Mouse (Mus musculus): ENCODE data around the gene Pik3r5. TPM values are rescaled to one million over a fixed set of nuclear protein-coding genes. Genes with fewer than 3 reads are reported as not detected.

Gene Pik3r5
- polyA plus RNA-seq, 1 experiment from 2014 or later = 1.2 TPM

DNA sequence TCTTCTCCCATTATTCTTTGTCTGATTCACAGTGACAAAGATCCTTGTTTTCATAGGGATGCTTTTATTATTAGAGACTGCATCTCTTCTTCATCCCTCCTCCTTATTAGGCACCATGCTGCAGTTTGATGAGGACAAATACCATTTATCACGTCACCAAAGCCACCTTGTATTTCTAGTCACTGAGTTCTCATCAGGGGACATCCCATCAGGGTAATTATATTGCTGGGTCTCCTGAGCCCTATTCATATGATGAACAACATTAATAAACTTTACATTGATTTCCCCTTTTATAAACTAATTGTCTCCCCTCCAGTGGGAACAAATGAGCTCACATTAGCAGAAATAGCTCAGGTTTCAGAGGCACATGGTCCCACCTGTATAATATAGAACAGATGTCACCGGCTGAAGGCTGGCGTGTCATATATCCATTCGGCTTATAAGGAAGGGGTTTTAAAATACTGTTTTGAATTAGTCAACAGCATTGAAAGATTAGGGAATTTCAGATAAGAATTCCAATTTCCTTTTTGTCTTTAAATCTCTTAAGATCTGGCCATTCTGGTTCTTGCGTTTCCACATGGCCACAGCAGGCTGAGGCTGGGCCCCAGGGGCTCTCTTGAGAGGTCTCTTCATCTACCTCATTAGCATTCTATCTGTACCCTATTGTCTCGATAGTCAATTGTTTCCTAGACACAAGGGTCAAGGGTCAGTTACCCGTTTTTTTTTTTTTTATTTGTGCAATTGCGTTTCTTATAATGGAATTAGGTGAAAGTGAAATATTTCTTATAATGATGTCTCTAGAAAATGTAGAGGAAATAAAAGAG, 6.2 kb upstream of the Pik3r5 start:
- Histone ChIP-seq H3K9me3 (ENCODE audit: control insufficient read depth, low read length) (no peaks in the 10 kb centered on the region), H3K27me3 (ENCODE audit: control insufficient read depth, insufficient read depth, low read length) (peaks cover 4% of the 10 kb centered on the region; the same call in 1 of the 2 replicates), H3K4me3 (replicated peaks; ENCODE audit: low read length) (no peak overlapping the region), H3K4me1 (replicated peaks; ENCODE audit: control insufficient read depth, insufficient read depth, low read length) (peaks cover 11% of the 10 kb centered on the region), H3K4me2 (replicated peaks) (no peak overlapping the region), H3K36me3 (replicated peaks; ENCODE audit: control insufficient read depth, insufficient read depth) (no peaks in the 10 kb centered on the region), H3K9ac (no peak overlapping the region), H3K27ac (0 out of 2 replicates have a peak overlapping the region, but pooled peaks have one; percentile 32)
- no peak for ATAC-seq (ENCODE audit: low FRiP score)
- DNase-seq (ENCODE audit: low spot score) = no peak
- WGBS = 23% methylated on average over 8 of the region's 8 CpGs

DNA sequence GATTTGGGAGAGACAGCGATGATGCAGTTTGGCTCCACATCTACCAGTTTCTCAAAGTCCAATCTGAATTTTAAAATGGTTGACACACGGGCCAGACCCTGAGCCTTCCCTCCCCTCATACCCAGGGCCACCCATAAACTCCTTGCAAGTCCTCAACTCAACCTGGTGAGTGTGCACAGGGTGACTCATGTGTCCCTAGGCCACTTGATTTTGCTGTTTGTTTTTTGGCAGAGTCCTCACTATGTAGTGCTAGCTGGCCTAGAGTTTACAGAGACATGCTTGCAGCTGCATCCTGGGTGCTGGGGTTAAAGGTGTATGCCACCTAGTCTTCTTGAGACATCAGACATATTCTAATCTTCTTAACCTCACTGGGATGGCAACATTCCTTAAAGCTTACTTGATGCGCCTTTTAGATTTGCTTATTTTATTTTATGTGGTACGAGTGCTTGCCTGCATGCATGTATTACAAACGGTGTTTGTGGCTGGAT, 4.8 kb upstream of the Pik3r5 start:
- H3K9ac ChIP-seq = no peak overlapping the region
- peaks cover 13% of the 10 kb centered on the region; the same call in 1 of the 2 replicates for H3K27me3 ChIP-seq (ENCODE audit: control insufficient read depth, insufficient read depth, low read length)
- DNase-seq (ENCODE audit: low spot score) = no peak
- H3K4me1 ChIP-seq (replicated peaks; ENCODE audit: control insufficient read depth, insufficient read depth, low read length) = peaks cover 11% of the 10 kb centered on the region
- ATAC-seq (ENCODE audit: low FRiP score) = no peak
- H3K9me3 ChIP-seq (ENCODE audit: control insufficient read depth, low read length) = no peaks in the 10 kb centered on the region
- no peak overlapping the region for H3K4me2 ChIP-seq (replicated peaks)
- no peaks in the 10 kb centered on the region for H3K36me3 ChIP-seq (replicated peaks; ENCODE audit: control insufficient read depth, insufficient read depth)
- H3K4me3 ChIP-seq (replicated peaks; ENCODE audit: low read length) = no peak overlapping the region
- H3K27ac ChIP-seq = no peak overlapping the region
- WGBS = 82% methylated on average over 5 of the region's 5 CpGs

DNA sequence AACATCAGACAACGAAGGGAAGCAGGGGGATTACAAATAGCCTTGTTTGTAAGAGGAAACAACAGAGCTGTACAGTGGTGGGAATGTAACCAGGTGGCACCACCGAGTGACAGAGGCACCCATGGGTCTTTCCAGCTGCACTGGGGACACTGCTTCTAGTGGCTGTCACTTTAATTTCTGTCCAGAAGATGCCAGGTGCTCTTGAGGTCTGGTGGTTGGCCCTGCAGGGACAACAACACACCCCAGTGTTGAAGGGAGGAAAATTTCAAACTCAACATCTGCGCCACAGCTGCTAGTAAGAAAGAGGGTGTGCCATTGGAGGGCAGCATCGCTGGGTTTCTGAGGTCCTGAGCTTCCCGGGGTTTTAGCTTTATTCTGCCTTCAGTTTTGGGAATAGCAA, 1.3 kb upstream of the Pik3r5 start:
- H3K27ac ChIP-seq = no peak overlapping the region
- 74% methylated on average over 5 of the region's 5 CpGs for WGBS
- H3K27me3 ChIP-seq (ENCODE audit: control insufficient read depth, insufficient read depth, low read length) = peaks cover 25% of the 10 kb centered on the region; the same call in 1 of the 2 replicates
- no peaks in the 10 kb centered on the region for H3K36me3 ChIP-seq (replicated peaks; ENCODE audit: control insufficient read depth, insufficient read depth)
- no peak overlapping the region for H3K9ac ChIP-seq
- peaks cover 11% of the 10 kb centered on the region for H3K4me1 ChIP-seq (replicated peaks; ENCODE audit: control insufficient read depth, insufficient read depth, low read length)
- no peaks in the 10 kb centered on the region for H3K9me3 ChIP-seq (ENCODE audit: control insufficient read depth, low read length)
- ATAC-seq (ENCODE audit: low FRiP score) (no peak), DNase-seq (ENCODE audit: low spot score) (no peak)
- no peak overlapping the region for H3K4me2 ChIP-seq (replicated peaks)
- H3K4me3 ChIP-seq (replicated peaks; ENCODE audit: low read length) = no peak overlapping the region

DNA sequence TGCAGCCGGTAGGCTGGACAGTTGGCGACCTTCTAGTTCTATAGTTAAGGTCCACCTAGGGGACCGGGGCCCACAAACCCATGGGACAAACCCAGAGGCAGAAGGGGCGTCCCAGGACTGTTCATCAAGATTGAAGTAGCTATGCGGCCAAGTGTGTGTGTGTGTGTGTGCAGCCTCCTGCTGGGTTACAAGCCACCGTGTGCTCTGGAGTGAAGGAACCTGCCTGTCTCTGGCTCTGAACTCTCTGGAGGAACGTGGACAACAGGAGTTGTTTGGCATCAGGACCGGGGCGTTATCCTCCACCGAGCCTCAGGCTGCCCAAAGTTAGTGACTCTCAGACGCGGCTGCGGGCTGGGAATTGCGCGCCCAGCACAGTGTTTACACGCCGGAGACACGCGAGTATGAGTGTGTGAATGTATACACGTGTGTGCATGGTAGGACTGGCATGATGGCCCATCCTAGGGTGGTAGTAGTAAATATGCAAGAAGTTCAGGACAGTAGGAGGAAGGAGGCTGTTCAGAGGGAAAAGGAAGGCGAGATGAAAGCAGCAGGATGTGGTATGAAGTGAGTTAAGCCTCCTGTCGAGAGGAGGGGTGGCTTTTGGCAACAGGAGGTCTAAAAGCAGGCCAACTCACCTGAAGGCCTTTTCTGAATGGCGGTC, 570 bp downstream of the Pik3r5 start:
- Histone ChIP-seq H3K9me3 (ENCODE audit: control insufficient read depth, low read length) (no peaks in the 10 kb centered on the region), H3K4me2 (replicated peaks) (peak overlapping the region; percentile 55), H3K27me3 (ENCODE audit: control insufficient read depth, insufficient read depth, low read length) (peaks cover 25% of the 10 kb centered on the region; the same call in 1 of the 2 replicates), H3K27ac (no peak overlapping the region), H3K4me3 (replicated peaks; ENCODE audit: low read length) (peak overlapping the region; percentile 32), H3K36me3 (replicated peaks; ENCODE audit: control insufficient read depth, insufficient read depth) (no peaks in the 10 kb centered on the region), H3K9ac (peak overlapping the region; percentile 36; the same call in 1 of the 2 replicates), H3K4me1 (replicated peaks; ENCODE audit: control insufficient read depth, insufficient read depth, low read length) (no peaks in the 10 kb centered on the region)
- DNase-seq (ENCODE audit: low spot score) (no peak), ATAC-seq (ENCODE audit: low FRiP score) (no peak)
- WGBS = 31% methylated on average over 23 of the region's 23 CpGs

DNA sequence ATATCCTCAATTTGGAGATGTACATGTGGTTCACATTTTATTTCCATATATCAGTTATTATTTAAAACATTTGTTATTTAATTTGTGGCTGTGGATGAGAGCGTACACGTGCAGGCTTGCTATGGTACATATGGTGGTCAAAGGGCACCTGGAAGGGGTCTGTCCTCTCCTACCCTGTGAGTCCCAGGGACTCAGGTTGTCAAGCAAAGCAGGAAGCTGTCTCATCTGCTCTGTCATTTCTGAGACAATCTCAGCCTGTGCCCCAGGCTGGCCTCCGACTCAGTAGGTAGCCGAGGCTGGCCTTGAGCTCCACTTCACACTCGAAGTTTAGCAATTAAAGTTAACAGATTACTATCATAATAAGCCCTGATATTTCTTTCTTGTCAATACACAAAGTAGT, 1.6 kb downstream of the Pik3r5 start:
- H3K27ac ChIP-seq = no peak overlapping the region
- no peak overlapping the region for H3K4me2 ChIP-seq (replicated peaks)
- peaks cover 25% of the 10 kb centered on the region; the same call in 1 of the 2 replicates for H3K27me3 ChIP-seq (ENCODE audit: control insufficient read depth, insufficient read depth, low read length)
- H3K36me3 ChIP-seq (replicated peaks; ENCODE audit: control insufficient read depth, insufficient read depth) = no peaks in the 10 kb centered on the region
- ATAC-seq (ENCODE audit: low FRiP score) = no peak
- no peaks in the 10 kb centered on the region for H3K9me3 ChIP-seq (ENCODE audit: control insufficient read depth, low read length)
- H3K4me3 ChIP-seq (replicated peaks; ENCODE audit: low read length) = no peak overlapping the region
- no peaks in the 10 kb centered on the region for H3K4me1 ChIP-seq (replicated peaks; ENCODE audit: control insufficient read depth, insufficient read depth, low read length)
- no peak for DNase-seq (ENCODE audit: low spot score)
- H3K9ac ChIP-seq = no peak overlapping the region
- WGBS = 86% methylated on average over 5 of the region's 5 CpGs

DNA sequence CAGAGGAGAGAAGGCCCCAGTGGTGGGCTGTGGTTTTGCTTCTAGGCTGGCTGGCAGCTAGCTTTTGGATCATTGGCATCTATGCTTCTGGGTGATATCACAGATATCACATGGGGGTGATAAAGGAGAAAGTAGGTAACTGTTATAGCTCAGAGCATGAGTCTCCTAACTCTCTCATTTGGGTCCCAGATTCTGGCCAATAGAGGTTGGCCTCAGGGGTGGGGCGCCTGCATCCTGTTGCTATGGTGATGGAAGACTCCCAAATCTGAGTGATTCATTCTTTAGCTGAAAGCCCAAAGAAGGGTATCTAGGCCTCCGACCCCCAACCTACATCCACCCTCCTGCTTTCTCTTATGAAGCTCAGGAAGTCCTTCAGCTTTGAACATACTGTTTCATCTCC, 2.8 kb downstream of the Pik3r5 start:
- no peak overlapping the region for H3K27ac ChIP-seq
- DNase-seq (ENCODE audit: low spot score) = no peak
- H3K27me3 ChIP-seq (ENCODE audit: control insufficient read depth, insufficient read depth, low read length) = peaks cover 25% of the 10 kb centered on the region; the same call in 1 of the 2 replicates
- H3K4me1 ChIP-seq (replicated peaks; ENCODE audit: control insufficient read depth, insufficient read depth, low read length) = no peaks in the 10 kb centered on the region
- H3K4me2 ChIP-seq (replicated peaks) = no peak overlapping the region
- ATAC-seq (ENCODE audit: low FRiP score) = no peak
- 79% methylated on average over 2 of the region's 2 CpGs for WGBS
- H3K9ac ChIP-seq = no peak overlapping the region
- H3K36me3 ChIP-seq (replicated peaks; ENCODE audit: control insufficient read depth, insufficient read depth) = no peaks in the 10 kb centered on the region
- H3K4me3 ChIP-seq (replicated peaks; ENCODE audit: low read length) = no peak overlapping the region
- no peaks in the 10 kb centered on the region for H3K9me3 ChIP-seq (ENCODE audit: control insufficient read depth, low read length)

DNA sequence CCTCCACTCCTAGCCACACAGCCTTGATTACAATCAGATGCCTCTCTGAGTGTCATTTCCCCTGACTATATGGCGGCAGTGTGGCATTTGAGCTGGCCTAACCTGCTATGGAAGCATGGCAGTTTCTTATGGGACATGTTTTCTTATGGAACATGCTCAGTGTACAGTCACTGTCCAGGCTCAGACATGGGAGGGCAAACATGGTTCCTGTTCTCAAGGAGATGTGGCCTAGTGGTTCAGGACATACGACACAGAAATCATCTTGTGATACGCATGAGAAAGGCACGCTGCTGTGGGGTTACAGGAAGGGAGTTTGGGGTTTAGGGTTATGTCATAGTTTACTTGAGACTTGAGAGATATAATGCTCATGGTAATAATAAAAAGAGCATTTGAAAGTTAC, 3.7 kb downstream of the Pik3r5 start:
- DNase-seq (ENCODE audit: low spot score) (no peak), ATAC-seq (ENCODE audit: low FRiP score) (no peak)
- WGBS = 96% methylated on average over 4 of the region's 4 CpGs
- Histone ChIP-seq H3K9me3 (ENCODE audit: control insufficient read depth, low read length) (no peaks in the 10 kb centered on the region), H3K4me1 (replicated peaks; ENCODE audit: control insufficient read depth, insufficient read depth, low read length) (no peaks in the 10 kb centered on the region), H3K27ac (no peak overlapping the region), H3K27me3 (ENCODE audit: control insufficient read depth, insufficient read depth, low read length) (peaks cover 22% of the 10 kb centered on the region; the same call in 1 of the 2 replicates), H3K9ac (no peak overlapping the region), H3K4me2 (replicated peaks) (no peak overlapping the region), H3K4me3 (replicated peaks; ENCODE audit: low read length) (no peak overlapping the region), H3K36me3 (replicated peaks; ENCODE audit: control insufficient read depth, insufficient read depth) (no peaks in the 10 kb centered on the region)

DNA sequence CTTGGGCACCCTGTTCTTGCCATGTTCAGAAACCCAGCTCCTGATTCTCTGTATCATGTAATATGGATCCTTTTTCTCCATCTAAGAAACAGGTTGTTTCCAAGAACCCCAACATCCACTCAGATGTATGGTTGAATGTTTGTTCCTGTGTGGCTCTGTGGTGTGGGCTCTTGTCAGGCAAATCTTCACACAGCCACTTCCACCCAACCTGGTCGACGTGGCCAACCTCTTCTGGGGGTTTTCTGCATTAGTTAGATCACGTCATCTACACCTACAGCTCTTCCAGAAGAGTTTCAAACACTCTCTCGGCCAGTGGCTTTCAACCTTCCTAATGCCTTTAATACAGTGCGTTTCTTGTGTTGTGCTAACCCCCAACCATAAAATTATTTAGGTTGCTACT, 4.5 kb downstream of the Pik3r5 start:
- Histone ChIP-seq H3K4me1 (replicated peaks; ENCODE audit: control insufficient read depth, insufficient read depth, low read length) (no peaks in the 10 kb centered on the region), H3K4me2 (replicated peaks) (no peak overlapping the region), H3K9me3 (ENCODE audit: control insufficient read depth, low read length) (no peaks in the 10 kb centered on the region), H3K4me3 (replicated peaks; ENCODE audit: low read length) (no peak overlapping the region), H3K27ac (no peak overlapping the region), H3K36me3 (replicated peaks; ENCODE audit: control insufficient read depth, insufficient read depth) (no peaks in the 10 kb centered on the region), H3K27me3 (ENCODE audit: control insufficient read depth, insufficient read depth, low read length) (peaks cover 19% of the 10 kb centered on the region; the same call in 1 of the 2 replicates), H3K9ac (no peak overlapping the region)
- no peak for DNase-seq (ENCODE audit: low spot score)
- ATAC-seq (ENCODE audit: low FRiP score) = no peak
- WGBS = 86% methylated on average over 5 of the region's 5 CpGs

DNA sequence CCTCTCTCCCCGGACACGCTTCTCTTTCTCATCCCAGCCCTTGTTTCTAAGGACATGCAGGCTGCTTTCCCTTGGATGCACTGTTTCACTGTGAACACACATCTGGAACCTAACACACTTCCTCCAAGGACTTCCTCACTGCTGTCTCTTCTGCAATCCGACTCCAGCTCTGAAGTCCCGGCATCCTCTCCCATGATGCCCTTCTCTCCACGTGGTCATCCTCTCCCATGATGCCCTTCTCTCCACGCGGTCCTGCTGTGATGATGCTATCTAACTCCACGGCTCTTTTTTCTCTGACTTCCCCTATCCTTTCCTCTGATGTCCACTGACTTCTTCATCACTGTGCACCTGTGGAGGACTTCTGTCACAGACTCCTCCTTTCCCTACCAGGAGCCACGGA, 8.2 kb downstream of the Pik3r5 start:
- no peaks in the 10 kb centered on the region for H3K36me3 ChIP-seq (replicated peaks; ENCODE audit: control insufficient read depth, insufficient read depth)
- H3K9ac ChIP-seq = no peak overlapping the region
- no peak for DNase-seq (ENCODE audit: low spot score)
- ATAC-seq (ENCODE audit: low FRiP score) = no peak
- H3K9me3 ChIP-seq (ENCODE audit: control insufficient read depth, low read length) = no peaks in the 10 kb centered on the region
- H3K27me3 ChIP-seq (ENCODE audit: control insufficient read depth, insufficient read depth, low read length) = no peaks in the 10 kb centered on the region
- no peaks in the 10 kb centered on the region for H3K4me1 ChIP-seq (replicated peaks; ENCODE audit: control insufficient read depth, insufficient read depth, low read length)
- H3K27ac ChIP-seq = no peak overlapping the region
- no peak overlapping the region for H3K4me2 ChIP-seq (replicated peaks)
- no peak overlapping the region for H3K4me3 ChIP-seq (replicated peaks; ENCODE audit: low read length)
- 85% methylated on average over 9 of the region's 9 CpGs for WGBS

Data from hindbrain, embryonic 14.5 days (tissue).